Mouse (Mus musculus): Measurements from ENCODE around the gene Nop9.

GRCm38 (mm10) chr14:55724411-55724871 lies 21.1 kb upstream of the Nop9 start:
- TF ChIP-seq CTCF (IDR thresholded peaks at IDR 0.05; ENCODE audit: low read depth), result no peak
- TF ChIP-seq EP300 (IDR thresholded peaks at IDR 0.05; ENCODE audit: low read depth), result peak; percentile 65

All from liver, postnatal 0 days (tissue).